Mouse (Mus musculus): ENCODE results near the gene Stat5a. TPM values are rescaled to one million over a fixed set of nuclear protein-coding genes. Genes with fewer than 3 reads are reported as not detected.

Gene Stat5a
- polyA plus RNA-seq, 1 experiment from 2014 or later, result 4.5 TPM

GRCm38 (mm10) chr11:100831396-100831795, 27.8 kb upstream of the Stat5a start:
- Histone ChIP-seq H3K4me3 (ENCODE audit: low read length) (no peak overlapping the region), H3K4me2 (replicated peaks; ENCODE audit: low read depth, low read length) (no peak overlapping the region), H3K9ac (replicated peaks; ENCODE audit: low read length) (no peak overlapping the region), H3K4me1 (ENCODE audit: insufficient read depth, low read length) (0 out of 2 replicates have a peak, but pooled peaks cover 5% of the 10 kb centered on the region), H3K36me3 (ENCODE audit: insufficient read depth, low read length) (no peaks in the 10 kb centered on the region), H3K9me3 (ENCODE audit: low read length) (no peaks in the 10 kb centered on the region), H3K27ac (ENCODE audit: low read length) (no peak overlapping the region), H3K27me3 (ENCODE audit: insufficient read depth, low read length) (no peaks in the 10 kb centered on the region)
- ATAC-seq (ENCODE audit: low FRiP score, low TSS enrichment), result no peak
- WGBS, result 67% methylated on average over 10 of the region's 10 CpGs

- H3K4me1 ChIP-seq (ENCODE audit: insufficient read depth, low read length), result 0 out of 2 replicates have a peak, but pooled peaks cover 5% of the 10 kb centered on the region
- H3K27me3 ChIP-seq (ENCODE audit: insufficient read depth, low read length), result no peaks in the 10 kb centered on the region
- H3K4me3 ChIP-seq (ENCODE audit: low read length), result no peak overlapping the region
- no peak overlapping the region for H3K9ac ChIP-seq (replicated peaks; ENCODE audit: low read length)
- no peak for ATAC-seq (ENCODE audit: low FRiP score, low TSS enrichment)
- H3K36me3 ChIP-seq (ENCODE audit: insufficient read depth, low read length), result no peaks in the 10 kb centered on the region
- no peak overlapping the region for H3K4me2 ChIP-seq (replicated peaks; ENCODE audit: low read depth, low read length)
- 59% methylated on average over 7 of the region's 7 CpGs for WGBS
- H3K27ac ChIP-seq (ENCODE audit: low read length), result no peak overlapping the region
- peaks cover 4% of the 10 kb centered on the region; the same call in 1 of the 2 replicates for H3K9me3 ChIP-seq (ENCODE audit: low read length)
Measured at GRCm38 (mm10) chr11:100833466-100833865, 25.7 kb upstream of the Stat5a start.

GRCm38 (mm10) chr11:100836923-100837702, 22.0 kb upstream of the Stat5a start:
- no peak overlapping the region for H3K4me2 ChIP-seq (replicated peaks; ENCODE audit: low read depth, low read length)
- peaks cover 12% of the 10 kb centered on the region; the same call in 1 of the 2 replicates for H3K4me1 ChIP-seq (ENCODE audit: insufficient read depth, low read length)
- H3K4me3 ChIP-seq (ENCODE audit: low read length), result no peak overlapping the region
- no peak for ATAC-seq (ENCODE audit: low FRiP score, low TSS enrichment)
- WGBS, result 83% methylated on average over 9 of the region's 9 CpGs
- H3K9ac ChIP-seq (replicated peaks; ENCODE audit: low read length), result no peak overlapping the region
- no peak overlapping the region for H3K27ac ChIP-seq (ENCODE audit: low read length)
- no peaks in the 10 kb centered on the region for H3K27me3 ChIP-seq (ENCODE audit: insufficient read depth, low read length)
- no peaks in the 10 kb centered on the region for H3K36me3 ChIP-seq (ENCODE audit: insufficient read depth, low read length)
- peaks cover 4% of the 10 kb centered on the region; the same call in 1 of the 2 replicates for H3K9me3 ChIP-seq (ENCODE audit: low read length)

- H3K27ac ChIP-seq (ENCODE audit: low read length), result no peak overlapping the region
- peaks cover 7% of the 10 kb centered on the region; the same call in 1 of the 2 replicates for H3K4me1 ChIP-seq (ENCODE audit: insufficient read depth, low read length)
- H3K4me3 ChIP-seq (ENCODE audit: low read length), result no peak overlapping the region
- peaks cover 4% of the 10 kb centered on the region; the same call in 1 of the 2 replicates for H3K9me3 ChIP-seq (ENCODE audit: low read length)
- WGBS, result 95% methylated on average over 8 of the region's 9 CpGs
- no peak for ATAC-seq (ENCODE audit: low FRiP score, low TSS enrichment)
- H3K27me3 ChIP-seq (ENCODE audit: insufficient read depth, low read length), result no peaks in the 10 kb centered on the region
- H3K4me2 ChIP-seq (replicated peaks; ENCODE audit: low read depth, low read length), result no peak overlapping the region
- H3K9ac ChIP-seq (replicated peaks; ENCODE audit: low read length), result no peak overlapping the region
- H3K36me3 ChIP-seq (ENCODE audit: insufficient read depth, low read length), result no peaks in the 10 kb centered on the region
Measured at GRCm38 (mm10) chr11:100838894-100839293, 20.3 kb upstream of the Stat5a start.

- H3K4me3 ChIP-seq (ENCODE audit: low read length), result no peak overlapping the region
Measured at GRCm38 (mm10) chr11:100839523-100839922, 19.6 kb upstream of the Stat5a start.

GRCm38 (mm10) chr11:100840866-100841265, 18.3 kb upstream of the Stat5a start:
- no peak overlapping the region for H3K4me3 ChIP-seq (ENCODE audit: low read length)
- WGBS, result 51% methylated on average over 12 of the region's 12 CpGs
- peaks cover 4% of the 10 kb centered on the region; the same call in 1 of the 2 replicates for H3K9me3 ChIP-seq (ENCODE audit: low read length)
- no peaks in the 10 kb centered on the region for H3K36me3 ChIP-seq (ENCODE audit: insufficient read depth, low read length)
- H3K4me2 ChIP-seq (replicated peaks; ENCODE audit: low read depth, low read length), result no peak overlapping the region
- peaks cover 7% of the 10 kb centered on the region; the same call in 1 of the 2 replicates for H3K4me1 ChIP-seq (ENCODE audit: insufficient read depth, low read length)
- no peak for ATAC-seq (ENCODE audit: low FRiP score, low TSS enrichment)
- no peaks in the 10 kb centered on the region for H3K27me3 ChIP-seq (ENCODE audit: insufficient read depth, low read length)
- no peak overlapping the region for H3K27ac ChIP-seq (ENCODE audit: low read length)
- H3K9ac ChIP-seq (replicated peaks; ENCODE audit: low read length), result no peak overlapping the region

More at GRCm38 (mm10) chr11:100839523-100839922, 19.6 kb upstream of the Stat5a start:
- no peak for ATAC-seq (ENCODE audit: low FRiP score, low TSS enrichment)
- 58% methylated on average over 8 of the region's 8 CpGs for WGBS
- peaks cover 7% of the 10 kb centered on the region; the same call in 1 of the 2 replicates for H3K4me1 ChIP-seq (ENCODE audit: insufficient read depth, low read length)
- no peaks in the 10 kb centered on the region for H3K36me3 ChIP-seq (ENCODE audit: insufficient read depth, low read length)
- peaks cover 4% of the 10 kb centered on the region; the same call in 1 of the 2 replicates for H3K9me3 ChIP-seq (ENCODE audit: low read length)
- H3K9ac ChIP-seq (replicated peaks; ENCODE audit: low read length), result no peak overlapping the region
- no peak overlapping the region for H3K4me2 ChIP-seq (replicated peaks; ENCODE audit: low read depth, low read length)
- no peaks in the 10 kb centered on the region for H3K27me3 ChIP-seq (ENCODE audit: insufficient read depth, low read length)
- H3K27ac ChIP-seq (ENCODE audit: low read length), result no peak overlapping the region

- WGBS, result 69% methylated on average over 7 of the region's 7 CpGs
- Histone ChIP-seq H3K27me3 (ENCODE audit: insufficient read depth, low read length) (no peaks in the 10 kb centered on the region), H3K4me3 (ENCODE audit: low read length) (no peak overlapping the region), H3K4me1 (ENCODE audit: insufficient read depth, low read length) (peaks cover 7% of the 10 kb centered on the region; the same call in 1 of the 2 replicates), H3K27ac (ENCODE audit: low read length) (no peak overlapping the region), H3K36me3 (ENCODE audit: insufficient read depth, low read length) (no peaks in the 10 kb centered on the region), H3K9ac (replicated peaks; ENCODE audit: low read length) (no peak overlapping the region), H3K9me3 (ENCODE audit: low read length) (peaks cover 4% of the 10 kb centered on the region; the same call in 1 of the 2 replicates), H3K4me2 (replicated peaks; ENCODE audit: low read depth, low read length) (no peak overlapping the region)
- no peak for ATAC-seq (ENCODE audit: low FRiP score, low TSS enrichment)
Measured at GRCm38 (mm10) chr11:100842025-100842424, 17.1 kb upstream of the Stat5a start.

- no peak overlapping the region for H3K9ac ChIP-seq (replicated peaks; ENCODE audit: low read length)
- 93% methylated on average over 8 of the region's 8 CpGs for WGBS
- H3K4me2 ChIP-seq (replicated peaks; ENCODE audit: low read depth, low read length), result no peak overlapping the region
- H3K9me3 ChIP-seq (ENCODE audit: low read length), result no peaks in the 10 kb centered on the region
- no peaks in the 10 kb centered on the region for H3K36me3 ChIP-seq (ENCODE audit: insufficient read depth, low read length)
- H3K27me3 ChIP-seq (ENCODE audit: insufficient read depth, low read length), result no peaks in the 10 kb centered on the region
- no peak overlapping the region for H3K4me3 ChIP-seq (ENCODE audit: low read length)
- H3K4me1 ChIP-seq (ENCODE audit: insufficient read depth, low read length), result peaks cover 7% of the 10 kb centered on the region; the same call in 1 of the 2 replicates
- no peak overlapping the region for H3K27ac ChIP-seq (ENCODE audit: low read length)
- no peak for ATAC-seq (ENCODE audit: low FRiP score, low TSS enrichment)
Measured at GRCm38 (mm10) chr11:100843070-100843669, 16.0 kb upstream of the Stat5a start.

- Histone ChIP-seq H3K36me3 (ENCODE audit: insufficient read depth, low read length) (no peaks in the 10 kb centered on the region), H3K27me3 (ENCODE audit: insufficient read depth, low read length) (no peaks in the 10 kb centered on the region), H3K27ac (ENCODE audit: low read length) (no peak overlapping the region), H3K4me1 (ENCODE audit: insufficient read depth, low read length) (peaks cover 15% of the 10 kb centered on the region), H3K4me3 (ENCODE audit: low read length) (no peak overlapping the region), H3K4me2 (replicated peaks; ENCODE audit: low read depth, low read length) (no peak overlapping the region), H3K9me3 (ENCODE audit: low read length) (no peaks in the 10 kb centered on the region), H3K9ac (replicated peaks; ENCODE audit: low read length) (no peak overlapping the region)
- ATAC-seq (ENCODE audit: low FRiP score, low TSS enrichment), result no peak
- 92% methylated on average over 4 of the region's 4 CpGs for WGBS
Measured at GRCm38 (mm10) chr11:100844121-100844520, 15.0 kb upstream of the Stat5a start.

GRCm38 (mm10) chr11:100845793-100846192, 13.4 kb upstream of the Stat5a start:
- Histone ChIP-seq H3K4me2 (replicated peaks; ENCODE audit: low read depth, low read length) (no peak overlapping the region), H3K36me3 (ENCODE audit: insufficient read depth, low read length) (no peaks in the 10 kb centered on the region), H3K4me1 (ENCODE audit: insufficient read depth, low read length) (peaks cover 19% of the 10 kb centered on the region), H3K9ac (replicated peaks; ENCODE audit: low read length) (no peak overlapping the region), H3K27me3 (ENCODE audit: insufficient read depth, low read length) (no peaks in the 10 kb centered on the region), H3K9me3 (ENCODE audit: low read length) (no peaks in the 10 kb centered on the region), H3K27ac (ENCODE audit: low read length) (no peak overlapping the region), H3K4me3 (ENCODE audit: low read length) (no peak overlapping the region)
- ATAC-seq (ENCODE audit: low FRiP score, low TSS enrichment), result no peak
- WGBS, result 88% methylated on average over 6 of the region's 6 CpGs

Measured in kidney, embryonic 16.5 days (tissue).